Mouse (Mus musculus): ENCODE data around the gene Tmem164.
"Not testable (repeated sequence)": the region's sequence is repeated elsewhere in the genome, so short reads cannot be mapped to it uniquely, and the experiment has no call there.

Tmem164 gene

GRCm38 (mm10) chrX:142681056-142681615 is at the start of gene Tmem164:
Tmem164 (plus strand) TSS chrX:142681406.
- DNase-seq (ENCODE audit: low spot score), result no peak

DNA sequence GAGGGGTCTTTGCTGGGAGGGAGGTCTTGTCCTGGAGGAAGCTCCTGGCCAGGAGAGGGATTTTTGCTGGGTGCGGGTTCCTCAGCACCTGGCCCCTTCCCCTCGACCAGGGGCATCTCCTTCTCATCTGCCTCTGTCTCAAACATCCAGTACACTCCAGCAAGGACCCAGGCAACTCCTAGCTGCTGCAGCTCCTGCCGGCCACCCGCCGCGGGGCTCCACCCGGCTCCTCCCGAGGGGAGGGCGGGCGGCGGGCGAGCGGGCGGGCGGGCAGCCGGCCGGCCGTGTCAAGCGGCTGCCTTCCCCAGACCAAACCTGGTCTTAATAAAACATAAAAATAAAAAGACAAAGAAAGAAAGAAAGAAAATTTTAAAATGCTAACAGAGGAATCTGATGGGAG is 48.2 kb upstream of the Tmem164 start:
- not testable (repeated sequence) for DNase-seq (ENCODE audit: low spot score)

DNA sequence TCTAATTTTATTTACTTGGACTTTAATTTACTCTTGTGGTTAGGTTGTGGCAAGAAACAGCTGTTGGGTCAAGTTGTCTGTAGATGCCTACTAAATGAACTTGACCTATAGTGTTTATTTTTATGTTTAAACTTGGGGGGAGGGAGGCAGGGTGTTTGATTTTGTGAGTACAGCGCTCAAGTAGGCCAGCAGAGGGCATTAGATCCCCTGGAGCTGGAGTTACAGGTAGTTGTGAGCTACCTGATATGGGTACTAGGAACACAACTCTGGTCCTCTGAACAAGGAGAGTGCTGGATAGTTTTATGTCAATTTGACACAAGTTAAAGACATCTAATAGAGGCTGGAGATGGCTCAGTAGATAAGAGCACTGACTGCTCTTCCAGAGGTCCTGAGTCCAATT is 34.0 kb upstream of the Tmem164 start:
- DNase-seq (ENCODE audit: low spot score), result no peak

- no peak for DNase-seq (ENCODE audit: low spot score)
Measured at GRCm38 (mm10) chrX:142650117-142650764, 31.0 kb upstream of the Tmem164 start.

DNA sequence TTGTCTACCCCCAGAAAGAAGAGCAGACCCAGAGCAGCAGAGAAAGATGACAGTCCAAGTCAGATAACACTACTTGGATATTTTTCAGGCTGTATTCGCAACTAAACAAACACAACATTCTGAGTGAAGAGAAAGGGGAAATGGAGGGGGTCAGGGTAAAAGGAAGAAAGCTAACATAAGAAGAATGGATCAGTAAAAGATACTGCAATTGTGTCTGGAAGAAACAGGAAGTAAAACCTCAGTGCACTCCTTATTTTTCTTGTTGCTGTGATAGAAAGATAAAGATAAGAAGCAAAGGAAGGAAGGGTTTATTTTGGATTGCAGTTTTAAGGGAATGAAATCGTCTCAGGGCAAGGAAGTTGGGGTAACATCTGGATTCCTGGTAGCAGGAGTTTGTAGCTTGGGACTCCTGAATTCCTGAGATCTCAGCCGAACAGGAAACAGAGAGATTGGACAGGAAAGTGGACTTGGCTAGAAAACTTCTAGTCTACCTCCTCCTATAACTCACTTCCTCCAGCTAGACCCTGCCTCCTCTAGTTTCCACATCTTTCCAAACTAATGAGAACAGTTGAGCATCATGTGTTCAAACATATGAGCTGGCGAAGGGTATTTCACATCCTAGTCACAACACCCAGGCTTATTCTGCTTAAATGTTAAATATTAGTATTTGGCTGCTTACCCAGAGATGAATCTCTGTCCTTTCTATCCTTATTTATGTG is 16.3 kb upstream of the Tmem164 start:
- no peak for DNase-seq (ENCODE audit: low spot score)

GRCm38 (mm10) chrX:142665423-142665805 is 15.8 kb upstream of the Tmem164 start:
- no peak for DNase-seq (ENCODE audit: low spot score)

DNA sequence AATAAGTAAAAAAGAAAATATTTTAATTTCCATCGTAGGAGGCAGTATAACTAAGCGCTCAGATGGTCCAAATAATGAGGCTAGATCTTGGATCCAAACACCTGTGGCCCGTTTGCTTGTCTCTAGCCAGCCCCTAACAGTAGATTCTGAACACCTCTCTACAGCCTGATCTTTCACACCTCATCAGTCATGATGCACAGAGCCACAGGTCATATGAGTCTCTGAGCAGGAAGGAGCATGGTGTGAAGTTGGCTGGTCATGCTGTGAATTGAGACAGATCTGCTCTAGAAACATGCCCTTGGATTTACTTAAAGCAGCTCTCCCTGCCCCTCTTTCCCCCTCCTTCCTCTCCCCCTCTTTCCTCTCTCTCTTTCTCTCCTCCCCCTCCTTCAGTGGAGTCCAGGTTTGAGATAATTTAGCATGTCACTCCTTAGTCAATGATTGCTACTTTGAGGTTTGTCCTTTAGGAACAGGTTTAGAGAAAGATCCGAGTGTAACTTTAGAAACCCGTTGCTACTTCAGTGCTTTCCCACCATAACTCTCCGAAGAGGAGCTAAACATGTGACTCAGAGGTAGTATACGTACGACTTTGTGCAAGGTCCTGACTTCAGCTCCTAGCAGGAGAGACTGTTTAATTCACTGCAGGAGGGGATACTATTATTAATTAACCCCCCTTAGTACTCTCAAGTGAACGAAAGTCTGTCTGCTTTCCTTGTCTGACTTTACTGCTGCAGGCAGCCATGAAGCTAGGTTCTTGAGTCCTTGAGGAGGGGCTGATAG is 11.7 kb upstream of the Tmem164 start:
- DNase-seq (ENCODE audit: low spot score), result no peak

GRCm38 (mm10) chrX:142670121-142670520 is 11.1 kb upstream of the Tmem164 start:
- DNase-seq (ENCODE audit: low spot score), result no peak

- no peak for DNase-seq (ENCODE audit: low spot score)
Measured at GRCm38 (mm10) chrX:142671141-142671540, 10.1 kb upstream of the Tmem164 start.

GRCm38 (mm10) chrX:142672701-142673100 is 8.5 kb upstream of the Tmem164 start:
- no peak for DNase-seq (ENCODE audit: low spot score)

GRCm38 (mm10) chrX:142677193-142677592 is 4.0 kb upstream of the Tmem164 start:
- no peak for DNase-seq (ENCODE audit: low spot score)

GRCm38 (mm10) chrX:142678499-142679474 is 2.4 kb upstream of the Tmem164 start:
- no peak for DNase-seq (ENCODE audit: low spot score)

GRCm38 (mm10) chrX:142679502-142680250 is 1.5 kb upstream of the Tmem164 start:
- no peak for DNase-seq (ENCODE audit: low spot score)

- peak; percentile 1 for DNase-seq (ENCODE audit: low spot score)
Measured at GRCm38 (mm10) chrX:142680391-142681055, 683 bp upstream of the Tmem164 start.

GRCm38 (mm10) chrX:142681616-142682141 is 473 bp downstream of the Tmem164 start:
- no peak for DNase-seq (ENCODE audit: low spot score)

GRCm38 (mm10) chrX:142682176-142682820 is 1.1 kb downstream of the Tmem164 start:
- no peak for DNase-seq (ENCODE audit: low spot score)

GRCm38 (mm10) chrX:142682990-142683389 is 1.8 kb downstream of the Tmem164 start:
- DNase-seq (ENCODE audit: low spot score), result no peak

GRCm38 (mm10) chrX:142684674-142685073 is 3.5 kb downstream of the Tmem164 start:
- no peak for DNase-seq (ENCODE audit: low spot score)

- no peak for DNase-seq (ENCODE audit: low spot score)
Measured at GRCm38 (mm10) chrX:142685676-142686075, 4.5 kb downstream of the Tmem164 start.

Data from layer of hippocampus, adult 9-10 months (tissue).